Comparison of ENCODE assay signal across 8 mouse cellular contexts in the genomic region with DNA sequence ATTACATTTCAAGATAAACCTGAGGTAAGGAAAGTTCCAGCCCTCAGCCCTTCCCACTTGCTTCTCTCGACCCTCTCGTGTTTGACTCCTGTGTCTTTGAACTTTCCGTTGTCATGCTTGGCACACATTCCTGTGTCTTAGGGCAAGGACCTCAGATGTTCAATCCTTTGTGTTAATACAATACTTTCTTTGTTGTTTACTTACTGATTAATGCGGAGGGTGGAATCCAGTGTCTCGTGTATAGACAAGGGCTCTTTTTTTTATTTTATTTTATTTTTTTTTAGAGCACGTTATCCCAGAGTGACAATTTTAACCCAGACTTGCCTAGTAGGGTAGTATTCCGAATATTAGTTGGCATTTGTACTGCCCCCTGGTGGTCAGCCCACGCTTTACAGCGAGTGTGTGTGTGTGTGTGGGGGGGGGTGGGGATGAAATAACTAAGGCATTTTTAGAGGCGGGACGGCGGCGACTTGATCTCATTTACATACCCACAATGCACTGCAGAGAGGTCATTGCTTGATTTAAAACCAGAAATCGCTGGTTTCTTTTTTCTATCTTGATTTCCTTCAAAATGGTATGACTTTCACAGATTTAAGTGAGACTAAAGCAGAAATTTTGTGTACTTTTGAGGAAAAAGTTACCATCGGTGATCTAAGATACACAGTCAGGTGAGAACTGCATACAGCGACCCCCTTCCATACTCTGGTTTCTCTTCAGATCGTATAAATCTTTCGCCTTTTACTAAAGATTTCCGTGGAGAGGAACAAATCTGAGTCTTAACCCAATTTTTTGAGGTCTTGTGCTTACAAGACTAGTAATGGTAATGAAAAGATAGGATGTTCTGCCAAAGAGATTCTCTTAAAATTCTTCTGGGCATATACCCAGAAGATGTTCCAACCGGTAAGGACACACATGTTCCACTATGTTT. TPM values are rescaled to one million over a fixed set of nuclear protein-coding genes. Genes with fewer than 3 reads are reported as not detected.
A peak's percentile ranks its signal among the peaks of the same experiment; 100 is the strongest.
DNase-seq lines count a peak whose midpoint lies in the region; ATAC-seq and TF ChIP-seq lines count a peak whose summit lies in the region.

No protein-coding gene starts in this region.

- H3K27ac ChIP-seq in brown adipose tissue, adult 24 weeks (replicated peaks; ENCODE audit: low read depth, low read length) = no peak overlapping the region
- H3K27ac ChIP-seq in forebrain, embryonic 11.5 days (ENCODE audit: low read depth, low read length) = 0 out of 2 replicates have a peak overlapping the region, but pooled peaks have one; percentile 38
- H3K27ac ChIP-seq in hindbrain, embryonic 14.5 days = no peak overlapping the region
- peak overlapping the region; percentile 55 for H3K27ac ChIP-seq in left cerebral cortex, adult 2 months

- no peaks in the 10 kb centered on the region for H3K4me1 ChIP-seq in brown adipose tissue, adult 24 weeks (ENCODE audit: control insufficient read depth, insufficient read depth, insufficient read length, low read length)
- no peaks in the 10 kb centered on the region; the same call in 1 of the 2 replicates for H3K4me1 ChIP-seq in forebrain, embryonic 11.5 days (replicated peaks; ENCODE audit: control insufficient read depth, insufficient read depth, low read length)
- no peaks in the 10 kb centered on the region for H3K4me1 ChIP-seq in hindbrain, embryonic 14.5 days (replicated peaks; ENCODE audit: control insufficient read depth, insufficient read depth, low read length)

- peak overlapping the region; percentile 28; the same call in 1 of the 2 replicates for H3K4me3 ChIP-seq in brown adipose tissue, adult 24 weeks (ENCODE audit: insufficient read depth, low read depth, low read length)
- H3K4me3 ChIP-seq in forebrain, embryonic 11.5 days (ENCODE audit: low read depth, low read length) = no peak overlapping the region
- H3K4me3 ChIP-seq in hindbrain, embryonic 14.5 days (replicated peaks; ENCODE audit: low read length) = no peak overlapping the region
- H3K4me3 ChIP-seq in left cerebral cortex, adult 2 months = no peak overlapping the region

- peak; percentile 58 to 66 for DNase-seq in cerebellum, adult 18-20 months
- no peak for DNase-seq in cerebellum, adult 11-12 months
- DNase-seq in forebrain, embryonic 11.5 days (ENCODE audit: low spot score) = peak; percentile 94
- DNase-seq in hindbrain, embryonic 14.5 days (ENCODE audit: low spot score) = peak; percentile 81
- peak in 1 of 2 experiments; percentile 32 for DNase-seq in left cerebral cortex, adult 2 months (ENCODE audit: extremely low spot score in 1 of 2, low spot score in 2 of 2)
- DNase-seq in spleen, postnatal 14 days (ENCODE audit: low spot score in 2 of 2) = peak; percentile 68 to 78

- H3K36me3 ChIP-seq in forebrain, embryonic 11.5 days (ENCODE audit: control insufficient read depth, insufficient read depth, low read length) = no peaks in the 10 kb centered on the region
- no peaks in the 10 kb centered on the region for H3K36me3 ChIP-seq in hindbrain, embryonic 14.5 days (replicated peaks; ENCODE audit: control insufficient read depth, insufficient read depth)

- no peak overlapping the region for H3K4me2 ChIP-seq in forebrain, embryonic 11.5 days (ENCODE audit: low read depth, low read length, severe bottlenecking)
- no peak overlapping the region for H3K4me2 ChIP-seq in hindbrain, embryonic 14.5 days (replicated peaks)

- intact Hi-C loops in left cerebral cortex, adult 2 months (cut with DNase I) = no loop called here

- peak overlapping the region; percentile 37; the same call in 1 of the 2 replicates for H3K9ac ChIP-seq in forebrain, embryonic 11.5 days (ENCODE audit: low read length)
- H3K9ac ChIP-seq in hindbrain, embryonic 14.5 days = no peak overlapping the region

- H3K9me3 ChIP-seq in forebrain, embryonic 11.5 days (ENCODE audit: control insufficient read depth, low read length) = no peaks in the 10 kb centered on the region
- H3K9me3 ChIP-seq in hindbrain, embryonic 14.5 days (ENCODE audit: control insufficient read depth, low read length) = no peaks in the 10 kb centered on the region

- no peaks in the 10 kb centered on the region for H3K27me3 ChIP-seq in forebrain, embryonic 11.5 days (ENCODE audit: control insufficient read depth, insufficient read depth, low read length)
- H3K27me3 ChIP-seq in hindbrain, embryonic 14.5 days (ENCODE audit: control insufficient read depth, insufficient read depth, low read length) = no peaks in the 10 kb centered on the region

- WGBS in forebrain, embryonic 11.5 days = 4% methylated on average over 20 of the region's 20 CpGs
- WGBS in hindbrain, embryonic 14.5 days = 4% methylated on average over 20 of the region's 20 CpGs

- peak; percentile 72 for ATAC-seq in forebrain, embryonic 11.5 days (replicated peaks; ENCODE audit: low FRiP score)
- ATAC-seq in hindbrain, embryonic 14.5 days (ENCODE audit: low FRiP score) = no peak; the same call in 1 of the 2 replicates
- peak; percentile 90 for ATAC-seq in megakaryocyte-erythroid progenitor cell, adult 5-6 weeks (replicated peaks; ENCODE audit: low FRiP score, low TSS enrichment, poor library complexity, severe bottlenecking)

- TF ChIP-seq CTCF in left cerebral cortex, adult 2 months (IDR thresholded peaks at IDR 0.05) = peak; percentile 60

RNA-seq across cellular contexts. Expression of a gene that starts 28.0 kb away (rescaled TPM):
- polyA plus RNA-seq in brown adipose tissue, adult 24 weeks (2012; ENCODE audit: insufficient read depth, insufficient read length, missing spikeins) = not detected in 2 replicates
- polyA plus RNA-seq in forebrain, embryonic 11.5 days (2014; fragmentation: Nextera tagmentation; extraction: Ambion mirVana) = 111 and 116 TPM in 2 replicates
- 8.6 and 10.3 TPM in 2 replicates for polyA plus RNA-seq in hindbrain, embryonic 14.5 days (2014; fragmentation: Nextera tagmentation; extraction: Ambion mirVana)
- total RNA-seq in left cerebral cortex, adult 2 months (2021) = not detected
- 28.1 and 34.2 TPM in 2 replicates for total RNA-seq in megakaryocyte-erythroid progenitor cell, adult 5-6 weeks (2014; fragmentation: Nextera tagmentation)
- total RNA-seq in megakaryocyte-erythroid progenitor cell, adult 5-6 weeks (2017) = 28.9 and 29.6 TPM in 2 replicates

RNA-seq across cellular contexts. Expression of a gene that starts 41.3 kb away (rescaled TPM):
- 26.6 and 35.1 TPM in 2 replicates for polyA plus RNA-seq in brown adipose tissue, adult 24 weeks (2012; ENCODE audit: insufficient read depth, insufficient read length, missing spikeins)
- 6.4 and 9.0 TPM in 2 replicates for polyA plus RNA-seq in forebrain, embryonic 11.5 days (2014; fragmentation: Nextera tagmentation; extraction: Ambion mirVana)
- polyA plus RNA-seq in hindbrain, embryonic 14.5 days (2014; fragmentation: Nextera tagmentation; extraction: Ambion mirVana) = 10.0 and 11.6 TPM in 2 replicates
- total RNA-seq in left cerebral cortex, adult 2 months (2021) = 1 to 10 TPM; 5.0 to 5.4 TPM
- total RNA-seq in megakaryocyte-erythroid progenitor cell, adult 5-6 weeks (2014; fragmentation: Nextera tagmentation) = not detected in 2 replicates
- not detected in 2 replicates for total RNA-seq in megakaryocyte-erythroid progenitor cell, adult 5-6 weeks (2017)

RNA-seq across cellular contexts. Expression of a gene that starts 41.5 kb away (rescaled TPM):
- polyA plus RNA-seq in brown adipose tissue, adult 24 weeks (2012; ENCODE audit: insufficient read depth, insufficient read length, missing spikeins) = not detected in 2 replicates
- polyA plus RNA-seq in forebrain, embryonic 11.5 days (2014; fragmentation: Nextera tagmentation; extraction: Ambion mirVana) = 0.49 TPM in 1 of 2 replicates, not detected in the other
- polyA plus RNA-seq in hindbrain, embryonic 14.5 days (2014; fragmentation: Nextera tagmentation; extraction: Ambion mirVana) = 1.2 and 1.3 TPM in 2 replicates
- under 1 TPM in 1 of 2 experiments, not detected in 1; 0.63 TPM for total RNA-seq in left cerebral cortex, adult 2 months (2021)
- not detected in 2 replicates for total RNA-seq in megakaryocyte-erythroid progenitor cell, adult 5-6 weeks (2014; fragmentation: Nextera tagmentation)
- total RNA-seq in megakaryocyte-erythroid progenitor cell, adult 5-6 weeks (2017) = not detected in 2 replicates

RNA-seq across cellular contexts. Expression of a gene that starts 54.4 kb away (rescaled TPM):
- polyA plus RNA-seq in brown adipose tissue, adult 24 weeks (2012; ENCODE audit: insufficient read depth, insufficient read length, missing spikeins) = 544 and 683 TPM in 2 replicates
- 797 and 841 TPM in 2 replicates for polyA plus RNA-seq in forebrain, embryonic 11.5 days (2014; fragmentation: Nextera tagmentation; extraction: Ambion mirVana)
- polyA plus RNA-seq in hindbrain, embryonic 14.5 days (2014; fragmentation: Nextera tagmentation; extraction: Ambion mirVana) = 549 and 672 TPM in 2 replicates
- 100 to 1,000 TPM; 512 to 526 TPM for total RNA-seq in left cerebral cortex, adult 2 months (2021)
- 5,319 and 5,634 TPM in 2 replicates for total RNA-seq in megakaryocyte-erythroid progenitor cell, adult 5-6 weeks (2014; fragmentation: Nextera tagmentation)
- 1,767 and 2,088 TPM in 2 replicates for total RNA-seq in megakaryocyte-erythroid progenitor cell, adult 5-6 weeks (2017)

Comparison
In these comparisons a context has a peak if more than half of its experiments do, and no peak if none do; other contexts are left out.
1. H3K27ac ChIP-seq: peak in forebrain, embryonic 11.5 days (single experiment) and left cerebral cortex, adult 2 months (single experiment); none in brown adipose tissue, adult 24 weeks (single experiment) and hindbrain, embryonic 14.5 days (single experiment).